Mouse (Mus musculus) layer of hippocampus, adult 2 months (tissue): ENCODE measurements around the gene 4430402I18Rik. TPM values are rescaled to one million over a fixed set of nuclear protein-coding genes. Genes with fewer than 3 reads are reported as not detected.

Experiments used
- DNase-seq, 2 experiments: peaks; one replicate each; pipeline ENCODE4 v3.0.0; 2022; ENCODE audit warnings: low spot score in 2 of 2
- H3K27ac ChIP-seq: fragments of 200-600 bp; 2 replicates; pipeline ENCODE4 v1.8.1; 2022
- H3K4me3 ChIP-seq: fragments of 200-600 bp; 2 replicates; pipeline ENCODE4 v1.8.1; 2022; ENCODE audit warnings: mild to moderate bottlenecking
- CTCF ChIP-seq: fragments of 200-600 bp; conservative IDR thresholded peaks from 2 replicates; pipeline ENCODE4 v1.8.1; 2022; ENCODE audit warnings: antibody characterized with exemption, mild to moderate bottlenecking, moderate library complexity
- total RNA-seq, 2 experiments: library from RNA; stranded (reverse); gene quantifications; 2 replicates each; pipeline ENCODE4 v1.2.3; 2021

4430402I18Rik gene
- total RNA-seq, 2 experiments from 2014 or later: 7.4 to 9.2 TPM

- Histone ChIP-seq H3K27ac (no peak overlapping the region), H3K4me3 (no peak overlapping the region)
- no peak for DNase-seq
- TF ChIP-seq CTCF: no peak
Observed at GRCm38 (mm10) chr19:28869251-28869855, 98.2 kb downstream of the 4430402I18Rik start.

DNA sequence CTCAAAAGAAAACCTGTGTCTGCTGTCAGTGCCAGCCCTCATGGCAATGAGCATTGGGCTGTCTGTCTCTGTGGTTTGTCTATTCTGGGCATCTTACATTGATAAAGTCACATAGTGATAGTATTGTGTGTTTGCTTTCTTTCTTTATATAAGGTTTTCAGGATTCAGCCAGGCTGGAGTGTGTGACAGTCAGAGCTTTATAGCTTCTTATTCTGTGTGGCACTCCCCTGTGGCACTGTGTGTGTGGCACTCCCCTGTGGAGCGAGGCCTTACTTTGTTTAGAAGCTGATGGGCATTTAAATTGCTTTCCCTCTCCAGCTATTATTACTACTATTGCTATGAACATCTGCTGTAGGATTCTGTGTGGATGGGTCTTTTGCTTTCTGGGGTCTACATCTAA, 102.1 kb downstream of the 4430402I18Rik start:
- Histone ChIP-seq H3K27ac (peak overlapping the region; percentile 78), H3K4me3 (no peak overlapping the region)
- no peak for TF ChIP-seq CTCF
- DNase-seq: no peak

DNA sequence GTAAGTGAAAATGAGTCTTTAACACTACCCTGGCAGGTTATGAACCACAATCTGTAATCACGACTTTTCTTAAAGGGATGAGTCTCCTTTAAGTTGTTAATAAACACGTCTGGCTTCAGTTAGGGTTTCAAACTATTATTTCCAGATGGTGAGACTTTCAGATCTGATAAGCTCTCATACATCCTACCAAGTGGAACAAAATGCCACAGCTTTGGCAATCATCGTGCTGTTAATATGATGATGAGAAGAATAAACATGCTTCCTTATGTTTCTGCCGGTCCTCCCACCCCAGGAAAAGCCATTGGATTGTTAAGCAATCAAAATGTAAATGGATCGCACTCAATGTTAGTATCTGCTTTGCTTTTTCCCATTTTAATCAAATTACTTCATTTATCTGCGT, 102.6 kb downstream of the 4430402I18Rik start:
- no peak for TF ChIP-seq CTCF
- peak overlapping the region; percentile 78 for H3K27ac ChIP-seq
- no peak overlapping the region for H3K4me3 ChIP-seq
- peak in 1 of 2 experiments; percentile 35 for DNase-seq

GRCm38 (mm10) chr19:28863626-28864025, 104.0 kb downstream of the 4430402I18Rik start:
- no peak for DNase-seq
- H3K27ac ChIP-seq: no peak overlapping the region
- no peak overlapping the region for H3K4me3 ChIP-seq

GRCm38 (mm10) chr19:28860246-28860645, 107.4 kb downstream of the 4430402I18Rik start:
- DNase-seq: no peak
- H3K27ac ChIP-seq: no peak overlapping the region
- H3K4me3 ChIP-seq: no peak overlapping the region
- TF ChIP-seq CTCF: no peak

More at GRCm38 (mm10) chr19:28863626-28864025, 104.0 kb downstream of the 4430402I18Rik start:
- TF ChIP-seq CTCF: no peak

- Histone ChIP-seq H3K27ac (no peak overlapping the region), H3K4me3 (no peak overlapping the region)
- TF ChIP-seq CTCF: no peak
- DNase-seq: no peak
Observed at GRCm38 (mm10) chr19:28854831-28855230, 112.8 kb downstream of the 4430402I18Rik start.

- Histone ChIP-seq H3K27ac (no peak overlapping the region), H3K4me3 (no peak overlapping the region)
- DNase-seq: no peak
- no peak for TF ChIP-seq CTCF
Observed at GRCm38 (mm10) chr19:28852001-28852400, 115.6 kb downstream of the 4430402I18Rik start.

GRCm38 (mm10) chr19:28850510-28850909, 117.1 kb downstream of the 4430402I18Rik start:
- Histone ChIP-seq H3K4me3 (no peak overlapping the region), H3K27ac (no peak overlapping the region)
- TF ChIP-seq CTCF: no peak
- no peak for DNase-seq

DNA sequence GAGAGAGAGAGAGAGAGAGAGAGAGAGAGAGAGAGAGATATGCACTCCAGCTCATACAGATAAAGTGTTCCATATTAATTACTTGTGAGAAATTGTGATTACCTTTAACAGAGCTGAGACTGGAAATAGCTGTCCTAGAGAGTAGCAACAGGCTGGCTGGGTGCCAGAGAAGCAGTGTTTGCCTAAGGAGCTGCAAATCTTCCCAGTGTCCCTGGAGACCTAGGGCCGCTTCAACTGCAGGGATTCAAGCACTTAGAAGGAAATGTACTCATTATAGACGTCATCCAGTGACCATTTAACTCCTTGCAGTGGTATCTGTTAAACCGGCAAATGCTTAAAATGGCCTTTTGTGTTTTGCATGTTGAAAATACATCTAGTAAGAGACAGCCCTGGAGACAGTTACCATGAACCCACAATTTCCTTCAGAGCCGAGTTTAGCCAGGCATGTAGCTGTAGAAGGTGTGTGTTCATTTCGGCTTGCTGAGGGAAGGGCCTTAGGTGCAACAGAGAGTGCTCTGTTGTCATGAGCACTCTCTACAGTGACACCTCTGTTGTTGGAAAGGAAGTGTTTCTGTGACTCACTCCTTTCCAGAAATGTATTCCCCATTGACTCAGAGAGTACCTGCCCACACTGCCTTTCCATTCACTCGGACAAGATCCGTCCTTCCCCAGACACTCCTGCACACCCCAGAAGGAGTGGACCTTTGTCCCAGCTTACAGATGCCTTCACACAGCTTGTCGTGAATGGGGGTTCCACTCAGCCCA, 122.5 kb downstream of the 4430402I18Rik start:
- no peak for TF ChIP-seq CTCF
- no peak for DNase-seq
- Histone ChIP-seq H3K4me3 (no peak overlapping the region), H3K27ac (no peak overlapping the region)

Other genes with a start within 250 kb of the 4430402I18Rik start
- gene Slc1a1, start 132.8 kb downstream of the 4430402I18Rik start, total RNA-seq: 100 to 1,000 TPM; 139 to 149 TPM
- 10 to 100 TPM; 51.2 to 52.4 TPM for gene Plpp6, start 3.8 kb downstream of the 4430402I18Rik start, total RNA-seq
- gene Cdc37l1, start 22.6 kb upstream of the 4430402I18Rik start, total RNA-seq: 100 to 1,000 TPM; 105 to 114 TPM
- gene Ak3, start 80.2 kb upstream of the 4430402I18Rik start, total RNA-seq: 10 to 100 TPM; 51.5 to 53.0 TPM
- 10 to 100 TPM; 19.3 to 22.0 TPM for gene Rcl1, start 133.6 kb upstream of the 4430402I18Rik start, total RNA-seq